Mouse (Mus musculus): ENCODE data around the gene Prtg. TPM values are rescaled to one million over a fixed set of nuclear protein-coding genes. Genes with fewer than 3 reads are reported as not detected.

Gene Prtg
- total and polyA plus RNA-seq, 2 experiments from 2014 or later = 0.65 to 4.4 TPM

DNA sequence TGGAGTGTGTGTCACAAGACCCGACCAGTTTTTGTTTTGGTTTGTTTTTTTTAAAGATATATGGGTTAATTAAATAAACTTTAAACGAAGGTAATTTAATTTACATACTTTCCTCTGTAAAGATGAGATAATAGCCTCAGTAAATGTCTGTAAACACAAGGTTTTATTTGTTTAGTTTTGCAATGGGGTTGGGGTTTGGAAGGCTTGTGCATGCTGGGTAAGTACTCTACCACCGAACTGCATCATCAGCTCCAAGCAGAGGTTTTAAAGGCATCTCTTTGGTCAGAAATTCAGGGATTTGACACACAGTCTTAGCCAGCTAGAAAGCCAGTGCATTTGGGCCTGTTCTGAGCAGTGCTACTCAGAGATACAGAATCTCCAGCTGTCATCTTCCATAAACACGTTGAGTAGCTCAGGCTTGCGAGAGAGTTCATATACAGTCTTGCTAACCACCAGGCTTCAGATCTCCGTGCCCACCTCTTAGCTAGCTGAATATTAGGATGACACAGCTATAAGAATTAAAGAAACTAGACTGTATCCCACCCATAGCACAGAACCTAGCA, 31.0 kb downstream of the Prtg start:
- no peak for TF ChIP-seq CTCF (IDR thresholded peaks at IDR 0.05; ENCODE audit: low read depth)
- ATAC-seq = no peak
- Histone ChIP-seq H3K36me3 (ENCODE audit: insufficient read depth, low read length) (no peaks in the 10 kb centered on the region), H3K4me3 (ENCODE audit: low read length) (no peak overlapping the region), H3K9ac (replicated peaks; ENCODE audit: low read length) (no peak overlapping the region), H3K4me2 (ENCODE audit: low read depth, low read length) (no peak overlapping the region), H3K27ac (no peak overlapping the region), H3K4me1 (ENCODE audit: insufficient read depth, low read length) (no peaks in the 10 kb centered on the region), H3K9me3 (ENCODE audit: low read length) (no peaks in the 10 kb centered on the region), H3K27me3 (ENCODE audit: insufficient read depth, low read length) (no peaks in the 10 kb centered on the region)
- 80% methylated on average over 6 of the region's 6 CpGs for WGBS
- DNase-seq (ENCODE audit: low spot score) = no peak

DNA sequence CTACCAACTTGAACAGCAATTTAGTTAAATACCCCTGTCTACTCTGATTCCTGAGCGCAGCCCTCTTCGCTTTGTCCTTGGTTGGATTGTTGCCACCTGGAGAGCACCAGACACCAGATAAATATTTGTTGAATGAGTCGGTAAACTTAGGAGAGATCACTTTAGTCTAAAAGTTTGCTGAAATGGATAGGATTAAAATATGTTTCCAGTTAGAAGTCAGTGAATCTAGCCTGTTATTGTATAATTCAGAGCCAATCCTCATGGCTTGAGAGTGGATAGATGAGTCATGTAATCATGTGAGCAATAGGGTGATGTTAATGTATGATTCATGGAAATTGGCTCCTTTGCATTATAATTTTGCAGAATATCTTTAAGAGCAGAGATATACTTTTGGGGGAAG, 31.6 kb downstream of the Prtg start:
- Histone ChIP-seq H3K4me3 (ENCODE audit: low read length) (no peak overlapping the region), H3K36me3 (ENCODE audit: insufficient read depth, low read length) (no peaks in the 10 kb centered on the region), H3K4me2 (ENCODE audit: low read depth, low read length) (no peak overlapping the region), H3K27me3 (ENCODE audit: insufficient read depth, low read length) (no peaks in the 10 kb centered on the region), H3K9ac (replicated peaks; ENCODE audit: low read length) (no peak overlapping the region), H3K9me3 (ENCODE audit: low read length) (no peaks in the 10 kb centered on the region), H3K4me1 (ENCODE audit: insufficient read depth, low read length) (no peaks in the 10 kb centered on the region), H3K27ac (no peak overlapping the region)
- no peak for DNase-seq (ENCODE audit: low spot score)
- 88% methylated on average over 3 of the region's 3 CpGs for WGBS
- TF ChIP-seq CTCF (IDR thresholded peaks at IDR 0.05; ENCODE audit: low read depth) = no peak
- ATAC-seq = no peak

DNA sequence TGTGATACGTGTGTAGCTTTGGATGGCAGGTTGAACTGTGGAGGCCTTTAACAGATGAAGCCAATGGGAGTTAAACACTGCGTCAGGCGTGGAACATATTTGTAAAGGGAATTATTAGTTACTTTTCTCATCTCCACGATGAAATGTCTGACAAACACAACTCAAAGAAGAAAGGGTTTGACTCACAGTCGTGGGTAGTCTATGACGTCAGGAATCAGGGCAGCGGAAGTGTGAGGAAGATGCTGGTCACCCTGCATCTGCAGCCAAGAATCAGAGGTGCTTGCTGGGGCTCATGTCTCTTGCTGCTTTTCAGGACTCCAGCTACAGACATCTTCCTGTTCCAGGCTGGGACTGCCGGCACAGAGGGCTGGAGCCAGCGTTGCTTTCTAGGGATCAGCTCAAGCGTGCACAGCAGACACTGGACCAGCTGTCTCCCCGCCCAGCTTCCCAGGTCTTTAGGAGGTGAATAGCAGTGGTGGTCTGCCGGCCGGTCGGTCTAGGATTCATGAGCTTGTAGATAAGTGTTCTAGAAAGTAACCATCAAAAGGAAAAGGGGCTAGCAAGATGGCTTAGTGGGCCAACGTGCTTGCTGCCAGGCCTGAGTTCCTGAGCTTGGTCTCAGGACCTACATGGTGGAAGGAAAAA, 32.8 kb downstream of the Prtg start:
- no peak overlapping the region for H3K4me3 ChIP-seq (ENCODE audit: low read length)
- no peak overlapping the region for H3K9ac ChIP-seq (replicated peaks; ENCODE audit: low read length)
- no peaks in the 10 kb centered on the region for H3K36me3 ChIP-seq (ENCODE audit: insufficient read depth, low read length)
- H3K27ac ChIP-seq = no peak overlapping the region
- H3K4me1 ChIP-seq (ENCODE audit: insufficient read depth, low read length) = no peaks in the 10 kb centered on the region
- no peaks in the 10 kb centered on the region for H3K9me3 ChIP-seq (ENCODE audit: low read length)
- DNase-seq (ENCODE audit: low spot score) = no peak
- H3K4me2 ChIP-seq (ENCODE audit: low read depth, low read length) = no peak overlapping the region
- no peak for ATAC-seq
- no peaks in the 10 kb centered on the region for H3K27me3 ChIP-seq (ENCODE audit: insufficient read depth, low read length)
- WGBS = 74% methylated on average over 15 of the region's 15 CpGs
- TF ChIP-seq CTCF (IDR thresholded peaks at IDR 0.05; ENCODE audit: low read depth) = no peak

DNA sequence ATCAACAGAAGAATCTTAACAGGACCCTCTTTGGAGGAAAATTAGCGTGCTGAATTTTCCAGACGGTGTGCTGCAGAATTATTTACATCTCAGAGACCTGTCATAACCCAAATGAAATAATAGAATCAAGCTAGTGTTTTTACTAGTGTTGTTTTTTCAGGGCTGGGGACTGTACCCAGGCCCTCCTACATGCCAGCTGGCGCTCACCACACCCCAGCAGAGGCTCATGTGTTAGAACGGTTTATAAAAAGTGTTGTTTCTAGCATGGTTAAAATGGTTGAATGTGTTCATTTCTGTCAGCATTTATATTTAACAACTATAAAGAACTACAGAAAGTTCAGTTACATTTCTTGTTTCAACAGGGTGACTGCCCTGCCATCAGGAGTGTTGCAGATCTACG, 37.8 kb downstream of the Prtg start:
- Histone ChIP-seq H3K4me3 (ENCODE audit: low read length) (no peak overlapping the region), H3K27me3 (ENCODE audit: insufficient read depth, low read length) (no peaks in the 10 kb centered on the region), H3K9ac (replicated peaks; ENCODE audit: low read length) (no peak overlapping the region), H3K36me3 (ENCODE audit: insufficient read depth, low read length) (no peaks in the 10 kb centered on the region), H3K4me2 (ENCODE audit: low read depth, low read length) (no peak overlapping the region), H3K27ac (no peak overlapping the region), H3K4me1 (ENCODE audit: insufficient read depth, low read length) (no peaks in the 10 kb centered on the region), H3K9me3 (ENCODE audit: low read length) (no peaks in the 10 kb centered on the region)
- WGBS = 90% methylated on average over 5 of the region's 5 CpGs
- DNase-seq (ENCODE audit: low spot score) = no peak
- ATAC-seq = no peak
- TF ChIP-seq CTCF (IDR thresholded peaks at IDR 0.05; ENCODE audit: low read depth) = no peak

DNA sequence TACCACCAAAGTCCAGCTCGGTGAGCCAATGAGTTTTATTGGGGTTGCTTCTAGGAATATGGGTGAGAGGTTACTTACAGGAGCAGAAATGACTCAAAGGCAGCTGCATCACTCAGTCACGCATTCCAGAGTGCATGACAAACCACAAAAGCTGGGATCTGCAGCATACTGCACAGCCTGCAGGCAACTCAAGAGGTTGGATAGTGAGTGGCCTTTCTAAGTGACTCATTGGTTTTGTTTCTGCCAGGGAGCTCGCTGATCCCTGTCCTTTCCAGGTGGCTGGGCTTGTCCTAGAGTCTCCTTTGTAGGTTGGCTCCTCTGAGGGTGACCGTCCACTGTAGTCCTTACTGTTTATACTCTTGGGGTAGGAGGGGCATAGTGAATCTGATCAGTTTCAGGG, 39.5 kb downstream of the Prtg start:
- 86% methylated on average over 4 of the region's 4 CpGs for WGBS
- DNase-seq (ENCODE audit: low spot score) = no peak
- H3K27ac ChIP-seq = no peak overlapping the region

DNA sequence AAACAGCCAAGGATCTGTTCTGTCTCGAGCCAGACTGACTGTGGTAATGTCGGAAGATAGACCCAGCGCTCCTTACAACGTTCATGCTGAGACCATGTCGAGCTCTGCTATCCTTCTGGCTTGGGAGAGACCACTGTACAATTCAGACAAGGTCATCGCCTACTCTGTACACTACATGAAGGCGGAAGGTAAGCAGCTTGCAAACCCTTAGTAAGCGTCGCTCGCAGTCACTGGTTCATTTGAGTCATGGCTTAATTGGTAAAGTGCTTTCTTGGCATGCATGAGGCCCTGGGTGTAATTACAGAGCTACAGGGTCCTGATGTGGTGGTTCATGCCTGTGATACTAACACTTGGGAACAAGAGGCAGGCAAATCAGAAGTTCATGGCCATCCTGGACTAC, 44.9 kb downstream of the Prtg start:
- Histone ChIP-seq H3K36me3 (ENCODE audit: insufficient read depth, low read length) (no peaks in the 10 kb centered on the region), H3K4me3 (ENCODE audit: low read length) (no peak overlapping the region), H3K4me1 (ENCODE audit: insufficient read depth, low read length) (0 out of 2 replicates have a peak, but pooled peaks cover 4% of the 10 kb centered on the region), H3K4me2 (ENCODE audit: low read depth, low read length) (no peak overlapping the region), H3K9ac (replicated peaks; ENCODE audit: low read length) (no peak overlapping the region), H3K9me3 (ENCODE audit: low read length) (no peaks in the 10 kb centered on the region), H3K27ac (no peak overlapping the region), H3K27me3 (ENCODE audit: insufficient read depth, low read length) (no peaks in the 10 kb centered on the region)
- no peak for TF ChIP-seq CTCF (IDR thresholded peaks at IDR 0.05; ENCODE audit: low read depth)
- WGBS = 92% methylated on average over 10 of the region's 10 CpGs
- ATAC-seq = no peak
- no peak for DNase-seq (ENCODE audit: low spot score)

More for the DNA sequence above, 39.5 kb downstream of the Prtg start:
- no peaks in the 10 kb centered on the region for H3K4me1 ChIP-seq (ENCODE audit: insufficient read depth, low read length)
- no peak for ATAC-seq
- no peaks in the 10 kb centered on the region for H3K9me3 ChIP-seq (ENCODE audit: low read length)
- no peak overlapping the region for H3K4me3 ChIP-seq (ENCODE audit: low read length)
- H3K4me2 ChIP-seq (ENCODE audit: low read depth, low read length) = no peak overlapping the region
- no peaks in the 10 kb centered on the region for H3K27me3 ChIP-seq (ENCODE audit: insufficient read depth, low read length)
- no peak overlapping the region for H3K9ac ChIP-seq (replicated peaks; ENCODE audit: low read length)
- no peaks in the 10 kb centered on the region for H3K36me3 ChIP-seq (ENCODE audit: insufficient read depth, low read length)
- TF ChIP-seq CTCF (IDR thresholded peaks at IDR 0.05; ENCODE audit: low read depth) = no peak

DNA sequence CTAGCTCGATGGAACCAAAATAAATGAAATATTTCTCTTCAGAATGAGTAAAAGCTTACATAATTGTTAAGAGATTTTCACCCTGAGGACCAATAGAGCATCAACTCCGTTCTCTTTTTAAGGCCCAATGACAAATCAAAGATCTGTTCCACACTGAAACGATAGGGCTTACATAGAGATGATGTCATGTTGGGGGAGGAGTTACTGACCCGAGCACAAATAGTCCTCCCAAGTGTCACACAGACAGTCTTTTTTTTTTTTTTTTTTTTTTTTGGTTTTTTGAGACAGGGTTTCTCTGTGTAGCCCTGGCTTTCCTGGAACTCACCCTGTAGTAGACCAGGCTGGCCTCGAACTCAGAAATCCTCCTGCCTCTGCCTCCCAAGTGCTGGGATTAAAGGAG, 45.3 kb downstream of the Prtg start:
- Histone ChIP-seq H3K4me1 (ENCODE audit: insufficient read depth, low read length) (0 out of 2 replicates have a peak, but pooled peaks cover 4% of the 10 kb centered on the region), H3K36me3 (ENCODE audit: insufficient read depth, low read length) (no peaks in the 10 kb centered on the region), H3K27me3 (ENCODE audit: insufficient read depth, low read length) (no peaks in the 10 kb centered on the region), H3K4me3 (ENCODE audit: low read length) (no peak overlapping the region), H3K4me2 (ENCODE audit: low read depth, low read length) (no peak overlapping the region), H3K27ac (no peak overlapping the region), H3K9me3 (ENCODE audit: low read length) (no peaks in the 10 kb centered on the region), H3K9ac (replicated peaks; ENCODE audit: low read length) (no peak overlapping the region)
- no peak for DNase-seq (ENCODE audit: low spot score)
- TF ChIP-seq CTCF (IDR thresholded peaks at IDR 0.05; ENCODE audit: low read depth) = no peak
- WGBS = 89% methylated on average over 5 of the region's 5 CpGs
- ATAC-seq = no peak
